Mouse (Mus musculus) thymus, adult 2 months (tissue): ENCODE data around the gene C530008M17Rik.

Experiments
- CTCF ChIP-seq: fragments of 200-500 bp; IDR thresholded peaks from 2 replicates; pipeline ENCODE4 v1.5.1; 2012; ENCODE audit warnings: mild to moderate bottlenecking, control low read depth, low read length, moderate library complexity, borderline replicate concordance; ENCODE audit not compliant: control insufficient read depth, poor library complexity, insufficient read depth; ENCODE audit errors: extremely low read depth
- POLR2A ChIP-seq: fragments of 200-500 bp; IDR thresholded peaks from 2 replicates; pipeline ENCODE4 v1.6.1; 2012; ENCODE audit warnings: mild to moderate bottlenecking, low read length, control low read depth, moderate library complexity; ENCODE audit not compliant: control insufficient read depth, poor library complexity, insufficient read depth; ENCODE audit errors: extremely low read depth

DNA sequence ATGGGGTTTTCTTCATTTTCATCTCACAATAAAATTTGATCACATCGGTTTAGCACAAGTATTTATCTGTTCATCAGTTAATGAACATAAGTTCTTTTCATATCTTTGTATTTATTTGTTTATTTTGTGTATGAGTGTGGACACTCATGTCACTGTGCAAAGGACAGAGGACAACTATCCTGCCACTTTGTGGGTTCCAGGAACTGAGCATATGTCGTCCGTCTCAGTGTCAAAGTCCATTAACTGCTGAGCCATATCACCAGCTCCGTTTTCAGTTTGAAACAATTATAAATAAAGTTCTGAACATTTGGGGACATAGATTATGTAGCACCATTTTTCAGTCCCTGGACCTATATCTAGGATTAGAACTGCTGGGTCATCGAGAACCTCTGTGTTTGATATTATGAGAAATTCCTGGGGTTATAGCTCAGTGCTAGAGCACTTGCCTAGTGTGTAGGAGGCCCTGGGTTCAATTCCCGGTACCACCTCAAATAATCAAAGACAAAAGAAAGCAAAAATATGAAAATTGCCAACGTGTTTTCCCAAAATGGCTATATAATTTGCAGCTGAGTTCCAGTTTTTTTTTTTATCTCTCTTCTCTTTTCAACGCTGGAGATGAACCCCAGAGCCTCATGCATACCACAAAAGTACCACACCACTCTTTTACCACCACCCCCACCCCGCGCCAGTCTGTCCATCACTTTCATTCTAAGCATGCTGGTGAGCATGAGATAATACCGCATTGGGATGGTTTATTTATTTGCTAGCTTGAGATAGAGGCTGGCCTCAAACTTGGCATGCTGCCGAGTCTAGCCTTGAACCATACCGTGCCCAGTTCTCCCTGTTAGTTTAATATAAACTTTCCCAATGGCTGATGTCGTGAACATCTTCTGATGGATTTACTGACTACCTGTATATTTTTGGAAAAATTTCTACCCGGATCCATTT, 28.6 kb downstream of the C530008M17Rik start:
- TF ChIP-seq CTCF (no peak), POLR2A (no peak)
